In the genomic region with DNA sequence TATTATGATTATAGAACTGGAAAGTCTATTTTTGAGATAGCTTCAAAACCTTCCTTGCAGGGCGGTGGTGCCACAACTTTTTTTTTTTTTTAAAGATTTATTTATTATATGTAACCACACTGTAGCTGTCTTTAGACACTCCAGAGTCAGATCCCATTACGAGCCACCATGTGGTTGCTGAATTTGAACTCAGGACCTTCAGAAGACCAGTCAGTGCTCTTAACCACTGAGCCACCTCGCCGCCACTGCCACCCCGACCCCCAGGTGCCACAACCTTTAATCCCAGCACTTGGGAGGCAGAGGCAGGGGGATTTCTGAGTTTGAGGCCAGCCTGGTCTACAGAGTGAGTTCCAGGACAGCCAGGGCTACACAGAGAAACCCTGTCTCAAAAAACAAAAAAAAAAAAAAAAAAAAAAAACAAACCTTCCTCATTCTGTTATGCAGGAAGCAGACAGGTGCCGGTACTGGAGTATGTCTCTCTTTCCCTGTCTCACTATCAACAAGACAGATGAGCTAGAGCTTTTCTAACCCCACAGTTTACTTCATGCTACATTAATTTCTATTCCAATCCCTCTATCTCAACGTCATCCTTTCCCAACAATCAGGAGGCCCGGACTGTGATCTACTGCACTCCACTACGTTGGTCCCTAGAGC, we compare ENCODE assay signal across 22 mouse cellular contexts. TPM values are rescaled to one million over a fixed set of nuclear protein-coding genes. Genes with fewer than 3 reads are reported as not detected.
DNase-seq lines count a peak whose midpoint lies in the region; ATAC-seq and TF ChIP-seq lines count a peak whose summit lies in the region.
"Had no signal": no experiment of that assay in that cellular context is flagged by ENCODE, and none has a peak within 500 bp of the region (broad histone marks: within the 10 kb centered on the region; RNA-seq: fewer than 3 reads in every experiment).

No protein-coding gene starts in this region.

- no peak overlapping the region for H3K4me3 ChIP-seq in heart, embryonic 12.5 days
- H3K4me3 ChIP-seq in ES-Bruce4 (ENCODE audit: low read depth, low read length) (peak overlapping the region; percentile 73), MEL (ENCODE audit: control insufficient read depth in 1 of 2, insufficient read depth in 1 of 2, low read depth in 2 of 2, low read length in 2 of 2) (no peak overlapping the region)
- H3K4me3 ChIP-seq in lung, adult 2 months (replicated peaks; ENCODE audit: extremely low read depth, low read depth, low read length), result no peak overlapping the region
- H3K4me3 ChIP-seq: embryonic facial prominence, embryonic 10.5 days; embryonic facial prominence, embryonic 12.5 days; forebrain, embryonic 13.5 days; forebrain, embryonic 15.5 days had no signal

- H3K9ac ChIP-seq in heart, embryonic 12.5 days, result no peak overlapping the region
- H3K9ac ChIP-seq in ES-Bruce4 (ENCODE audit: low read depth, poor library complexity, severe bottlenecking) (peak overlapping the region; percentile 86), MEL (ENCODE audit: control insufficient read depth, low read depth, low read length, poor library complexity, severe bottlenecking) (no peak overlapping the region)
- H3K9ac ChIP-seq: embryonic facial prominence, embryonic 12.5 days; forebrain, embryonic 13.5 days; forebrain, embryonic 15.5 days; forebrain, postnatal 0 days had no signal

- H3K27me3 ChIP-seq in heart, embryonic 12.5 days (replicated peaks), result no peaks in the 10 kb centered on the region
- no peaks in the 10 kb centered on the region for H3K27me3 ChIP-seq in ES-Bruce4 (ENCODE audit: control insufficient read depth, insufficient read depth, low read length, poor library complexity, severe bottlenecking)
- H3K27me3 ChIP-seq in MEL (ENCODE audit: control insufficient read depth in 1 of 2, insufficient read depth in 2 of 2, low read length in 2 of 2), result no peaks in the 10 kb centered on the region
- H3K27me3 ChIP-seq: embryonic facial prominence, embryonic 12.5 days; forebrain, embryonic 13.5 days; forebrain, embryonic 15.5 days had no signal

- TF ChIP-seq CTCF in ES-Bruce4 (IDR thresholded peaks at IDR 0.05; ENCODE audit: low read depth, low read length) (no peak), MEL (IDR thresholded peaks at IDR 0.05 in 2 of 3, conservative IDR thresholded peaks at IDR 0.05 in 1 of 3; ENCODE audit: control insufficient read depth in 1 of 3, insufficient read depth in 1 of 3, low read depth in 2 of 3, low read length in 3 of 3, poor library complexity in 1 of 3, severe bottlenecking in 1 of 3) (no peak)
- no peak for TF ChIP-seq CTCF in lung, adult 2 months (IDR thresholded peaks at IDR 0.05; ENCODE audit: insufficient read depth, low read length)

- peak; percentile 68 for DNase-seq in heart, adult 11 months
- DNase-seq in MEL (ENCODE audit: low read depth, low spot score), result no peak
- no peak for DNase-seq in lung, adult 2 months
- no peak for DNase-seq in spleen, adult 18-20 months
- DNase-seq: adrenal gland, adult 2 months; adrenal gland, postnatal 14 days; adrenal gland, postnatal 36 days; B cell, adult 2 months; cerebellum, adult 11-12 months; cerebellum, adult 2 months; cerebellum, adult 9-10 months; cerebellum, postnatal 10 days; cerebellum, postnatal 25 days; forebrain, postnatal 0 days had no signal

- H3K9me3 ChIP-seq in heart, embryonic 12.5 days (replicated peaks), result no peaks in the 10 kb centered on the region
- no peaks in the 10 kb centered on the region for H3K9me3 ChIP-seq in ES-Bruce4 (replicated peaks; ENCODE audit: control insufficient read depth, insufficient read depth, low read length, poor library complexity, severe bottlenecking)
- no peaks in the 10 kb centered on the region for H3K9me3 ChIP-seq in MEL (replicated peaks; ENCODE audit: insufficient read depth, low read length)
- H3K9me3 ChIP-seq: embryonic facial prominence, embryonic 10.5 days; embryonic facial prominence, embryonic 12.5 days; forebrain, embryonic 13.5 days; forebrain, embryonic 15.5 days; G1E had no signal

- TF ChIP-seq EP300 in ES-Bruce4 (IDR thresholded peaks at IDR 0.05; ENCODE audit: insufficient read depth, low read depth, low read length) (no peak), MEL (IDR thresholded peaks at IDR 0.05; ENCODE audit: low read depth in 1 of 2, low read length in 2 of 2) (no peak)

- ATAC-seq in heart, embryonic 12.5 days (ENCODE audit: insufficient number of reproducible peaks, low FRiP score), result no peak
- ATAC-seq: CD4-positive, CD25-positive, alpha-beta regulatory T cell, adult 4 months; forebrain, embryonic 13.5 days; forebrain, embryonic 15.5 days; forebrain, postnatal 0 days had no signal

- no peak for TF ChIP-seq POLR2A in ES-Bruce4 (IDR thresholded peaks at IDR 0.05; ENCODE audit: insufficient read depth, low read length)
- TF ChIP-seq POLR2A in MEL (IDR thresholded peaks at IDR 0.05; ENCODE audit: control insufficient read depth in 1 of 2, insufficient read depth in 1 of 2, low read depth in 1 of 2, low read length in 2 of 2, poor library complexity in 1 of 2), result no peak
- TF ChIP-seq POLR2A in lung, adult 2 months (IDR thresholded peaks at IDR 0.05; ENCODE audit: borderline replicate concordance, extremely low read depth, low read depth, low read length), result no peak

- H3K27ac ChIP-seq in heart, embryonic 12.5 days (ENCODE audit: poor library complexity, severe bottlenecking), result no peak overlapping the region
- H3K27ac ChIP-seq in ES-Bruce4 (ENCODE audit: insufficient read depth, low read length), result peak overlapping the region; percentile 79
- H3K27ac ChIP-seq in MEL (ENCODE audit: control insufficient read depth, low read depth, low read length), result no peak overlapping the region
- H3K27ac ChIP-seq: embryonic facial prominence, embryonic 10.5 days; embryonic facial prominence, embryonic 12.5 days; forebrain, embryonic 13.5 days; forebrain, embryonic 15.5 days had no signal

- peaks cover 43% of the 10 kb centered on the region for H3K79me2 ChIP-seq in MEL (ENCODE audit: control insufficient read depth, insufficient read depth, low read length, poor library complexity)

- H3K4me1 ChIP-seq in heart, embryonic 12.5 days (replicated peaks), result peaks cover 8% of the 10 kb centered on the region; the same call in 1 of the 2 replicates
- H3K4me1 ChIP-seq in ES-Bruce4 (ENCODE audit: control insufficient read depth, insufficient read depth, low read length), result no peaks in the 10 kb centered on the region
- H3K4me1 ChIP-seq in MEL (ENCODE audit: control insufficient read depth in 1 of 2, insufficient read depth in 2 of 2, low read length in 2 of 2), result peaks cover 12 to 17% of the 10 kb centered on the region in 2 experiments
- H3K4me1 ChIP-seq in lung, adult 2 months (ENCODE audit: control insufficient read depth, insufficient read depth, low read length), result peaks cover 3% of the 10 kb centered on the region; the same call in 1 of the 2 replicates
- H3K4me1 ChIP-seq: forebrain, embryonic 15.5 days had no signal

- TF ChIP-seq RAD21 in MEL (IDR thresholded peaks at IDR 0.05; ENCODE audit: low read depth, low read length), result no peak

- no peak overlapping the region for H3K4me2 ChIP-seq in heart, embryonic 12.5 days
- H3K4me2 ChIP-seq: embryonic facial prominence, embryonic 12.5 days; forebrain, embryonic 13.5 days; forebrain, embryonic 15.5 days had no signal

- peaks cover 59% of the 10 kb centered on the region for H3K36me3 ChIP-seq in heart, embryonic 12.5 days
- H3K36me3 ChIP-seq in ES-Bruce4 (ENCODE audit: control insufficient read depth, insufficient read depth, low read length, poor library complexity, severe bottlenecking) (peaks cover 67% of the 10 kb centered on the region), MEL (ENCODE audit: control insufficient read depth in 1 of 2, insufficient read depth in 2 of 2, low read length in 2 of 2) (peaks cover 32 to 42% of the 10 kb centered on the region in 2 experiments)

- 95% methylated on average over 9 of the region's 9 CpGs for WGBS in heart, embryonic 12.5 days
- 88% methylated on average over 9 of the region's 9 CpGs for WGBS in lung, adult 2 months

TF ChIP-seq in MEL, 35 proteins besides CTCF, POLR2A, EP300 and RAD21:
- no peak for TF ChIP-seq POLR2AphosphoS5 (IDR thresholded peaks at IDR 0.05; ENCODE audit: borderline replicate concordance, low read depth, low read length)
- TF ChIP-seq JUND (IDR thresholded peaks at IDR 0.05; ENCODE audit: low read depth, low read length), result no peak
- peak; percentile 47; the same call in 1 of the 2 replicates for TF ChIP-seq ZNF384 (IDR thresholded peaks at IDR 0.05; ENCODE audit: low read depth, low read length)
TF ChIP-seq in MEL: peak in this region for 1.

RNA-seq across cellular contexts. Expression of a gene that starts 13.5 kb away (rescaled TPM):
- polyA plus RNA-seq in heart, embryonic 12.5 days (2016; fragmentation: Nextera tagmentation; extraction: Ambion mirVana), result 31.3 and 35.5 TPM in 2 replicates
- polyA plus RNA-seq in ES-Bruce4 (2011; ENCODE audit: insufficient read depth, insufficient read length, low read depth, missing spikeins), result 484 and 490 TPM in 2 replicates
- total RNA-seq in MEL (2012; rRNA removed), result 19.8 and 23.5 TPM in 2 replicates
- 10 to 100 TPM in 1 of 2 experiments, not detected in 1; 28.1 TPM for polyA plus RNA-seq in MEL (2012; ENCODE audit: insufficient read depth in 1 of 2, insufficient read length in 2 of 2, low read depth in 1 of 2, low replicate concordance in 2 of 2, missing spikeins in 1 of 2)
- 28.8 and 45.9 TPM in 2 replicates for polyA plus RNA-seq in lung, adult 2 months (2012; rRNA removed)

RNA-seq across cellular contexts. Expression of a gene that starts 28.6 kb away (rescaled TPM):
- polyA plus RNA-seq in heart, embryonic 12.5 days (2016; fragmentation: Nextera tagmentation; extraction: Ambion mirVana), result 11.5 and 11.7 TPM in 2 replicates
- polyA plus RNA-seq in ES-Bruce4 (2011; ENCODE audit: insufficient read depth, insufficient read length, low read depth, missing spikeins), result 6.0 and 6.4 TPM in 2 replicates
- 2.9 TPM in 2 replicates for total RNA-seq in MEL (2012; rRNA removed)
- polyA plus RNA-seq in MEL (2012; ENCODE audit: insufficient read depth in 1 of 2, insufficient read length in 2 of 2, low read depth in 1 of 2, low replicate concordance in 2 of 2, missing spikeins in 1 of 2), result 1 to 10 TPM in 1 of 2 experiments, not detected in 1; 3.2 TPM
- 10.1 and 11.9 TPM in 2 replicates for polyA plus RNA-seq in lung, adult 2 months (2012; rRNA removed)
- polyA plus RNA-seq: G1E had no signal
